Mouse (Mus musculus): Measurements from ENCODE around the gene Ptges.
"Not testable (repeated sequence)": the region's sequence is repeated elsewhere in the genome, so short reads cannot be mapped to it uniquely, and the experiment has no call there.

The Ptges gene

GRCm38 (mm10) chr2:30929483-30930045 is at the start of gene Ptges:
Gene Ptges (minus strand): TSS chr2:30929863.
- no peak for DNase-seq (ENCODE audit: extremely low spot score, low read depth, low spot score)

- peak; percentile 69 for DNase-seq (ENCODE audit: extremely low spot score, low read depth, low spot score)
These were observed 38.0 kb upstream of the Ptges start, which contains the start of gene Tor1a for GRCm38 (mm10) chr2:30967352-30968327. Gene Tor1a (minus strand): TSS chr2:30967933.

- no peak for DNase-seq (ENCODE audit: extremely low spot score, low read depth, low spot score)
These were observed 37.2 kb upstream of the Ptges start for GRCm38 (mm10) chr2:30966826-30967225.

GRCm38 (mm10) chr2:30965627-30966026 is 36.0 kb upstream of the Ptges start:
- DNase-seq (ENCODE audit: extremely low spot score, low read depth, low spot score), result no peak

GRCm38 (mm10) chr2:30962570-30963254 is 33.0 kb upstream of the Ptges start:
- no peak for DNase-seq (ENCODE audit: extremely low spot score, low read depth, low spot score)

GRCm38 (mm10) chr2:30959856-30960255 is 30.2 kb upstream of the Ptges start:
- no peak for DNase-seq (ENCODE audit: extremely low spot score, low read depth, low spot score)

- DNase-seq (ENCODE audit: extremely low spot score, low read depth, low spot score), result no peak
These were observed 29.1 kb upstream of the Ptges start for GRCm38 (mm10) chr2:30958726-30959125.

- DNase-seq (ENCODE audit: extremely low spot score, low read depth, low spot score), result no peak
These were observed 27.8 kb upstream of the Ptges start for GRCm38 (mm10) chr2:30957511-30957910.

- no peak for DNase-seq (ENCODE audit: extremely low spot score, low read depth, low spot score)
These were observed 25.1 kb upstream of the Ptges start for GRCm38 (mm10) chr2:30954797-30955196.

GRCm38 (mm10) chr2:30952824-30953490 is 23.3 kb upstream of the Ptges start, which contains the start of gene Tor1b:
Gene Tor1b (plus strand): TSS chr2:30952959.
- peak; percentile 78 for DNase-seq (ENCODE audit: extremely low spot score, low read depth, low spot score)

GRCm38 (mm10) chr2:30952457-30952823 is 22.8 kb upstream of the Ptges start:
- no peak for DNase-seq (ENCODE audit: extremely low spot score, low read depth, low spot score)

GRCm38 (mm10) chr2:30942603-30943011 is 12.9 kb upstream of the Ptges start:
- DNase-seq (ENCODE audit: extremely low spot score, low read depth, low spot score), result peak; percentile 76

GRCm38 (mm10) chr2:30942116-30942515 is 12.5 kb upstream of the Ptges start:
- DNase-seq (ENCODE audit: extremely low spot score, low read depth, low spot score), result not testable (repeated sequence)

- DNase-seq (ENCODE audit: extremely low spot score, low read depth, low spot score), result no peak
These were observed 11.9 kb upstream of the Ptges start for GRCm38 (mm10) chr2:30941586-30941985.

GRCm38 (mm10) chr2:30938574-30938991 is 8.9 kb upstream of the Ptges start:
- no peak for DNase-seq (ENCODE audit: extremely low spot score, low read depth, low spot score)

GRCm38 (mm10) chr2:30937731-30938130 is 8.1 kb upstream of the Ptges start:
- no peak for DNase-seq (ENCODE audit: extremely low spot score, low read depth, low spot score)

- DNase-seq (ENCODE audit: extremely low spot score, low read depth, low spot score), result no peak
These were observed 7.1 kb upstream of the Ptges start for GRCm38 (mm10) chr2:30936808-30937207.

- peak; percentile 80 for DNase-seq (ENCODE audit: extremely low spot score, low read depth, low spot score)
These were observed 4.3 kb upstream of the Ptges start for GRCm38 (mm10) chr2:30933917-30934450.

GRCm38 (mm10) chr2:30933032-30933431 is 3.4 kb upstream of the Ptges start:
- no peak for DNase-seq (ENCODE audit: extremely low spot score, low read depth, low spot score)

- no peak for DNase-seq (ENCODE audit: extremely low spot score, low read depth, low spot score)
These were observed 2.3 kb upstream of the Ptges start for GRCm38 (mm10) chr2:30931922-30932321.

- DNase-seq (ENCODE audit: extremely low spot score, low read depth, low spot score), result not testable (repeated sequence)
These were observed 1.2 kb upstream of the Ptges start for GRCm38 (mm10) chr2:30930846-30931245.

All from hindlimb bud, embryonic 11.5 days (tissue).